Mouse (Mus musculus): Measurements from ENCODE around the gene Dcaf5. TPM values are rescaled to one million over a fixed set of nuclear protein-coding genes. Genes with fewer than 3 reads are reported as not detected.

Gene Dcaf5
- total RNA-seq, 1 experiment from 2014 or later: 30.3 TPM

DNA sequence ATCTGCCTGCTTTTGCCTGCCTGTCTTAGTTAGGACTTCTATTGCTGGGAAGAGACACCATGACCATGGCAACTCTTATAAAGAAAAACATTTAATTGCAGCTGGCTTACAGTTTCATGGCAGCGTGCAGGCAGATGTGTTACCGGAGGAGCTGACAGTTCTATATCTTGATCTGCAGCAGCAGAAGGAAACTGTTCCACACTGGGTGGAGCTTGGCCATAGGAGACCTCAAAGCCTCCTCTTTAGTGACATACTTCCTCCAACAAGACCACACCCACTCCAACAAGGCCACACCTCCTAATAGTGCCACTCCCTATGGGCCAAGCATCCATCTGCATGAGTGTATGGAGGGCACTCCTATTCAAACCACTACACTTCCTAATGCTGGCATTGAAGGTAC, 121.1 kb downstream of the Dcaf5 start:
- ATAC-seq (replicated peaks in 1 of 2; ENCODE audit: insufficient read depth in 1 of 2, low FRiP score in 2 of 2, low TSS enrichment in 1 of 2, low read depth in 1 of 2, poor library complexity in 2 of 2, severe bottlenecking in 2 of 2): no peak

DNA sequence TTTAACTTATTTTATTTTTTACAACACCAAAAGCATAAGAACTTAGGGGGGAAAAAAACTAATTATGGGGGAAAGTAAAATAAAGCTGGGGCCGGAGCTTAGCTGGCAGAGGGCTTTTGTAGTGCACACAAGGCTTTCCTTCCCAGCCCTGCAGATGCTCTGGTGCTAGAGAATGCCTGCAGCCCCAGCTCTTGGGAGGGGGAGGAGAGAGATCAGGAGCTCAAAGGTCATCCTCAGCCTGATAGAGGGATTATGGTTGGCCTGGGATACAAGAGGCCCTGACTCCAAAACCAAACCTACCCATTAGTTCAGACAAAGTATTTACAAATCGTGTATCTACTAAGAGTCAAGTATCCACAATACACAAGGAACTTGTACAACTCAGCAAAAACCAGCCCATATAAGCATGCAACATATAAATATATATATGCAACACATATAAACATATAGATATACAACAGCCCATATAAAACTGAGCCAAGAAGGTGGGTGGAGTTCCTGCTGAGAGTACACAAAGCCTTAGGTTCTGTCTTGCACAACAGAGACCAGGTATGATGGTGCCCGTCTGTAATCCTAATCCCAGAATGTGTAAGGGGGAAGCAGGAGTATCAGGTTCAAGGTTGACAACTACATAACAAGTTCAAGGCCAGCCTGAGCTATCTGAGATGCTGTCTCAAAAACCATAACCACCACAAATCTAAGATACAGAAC, 124.3 kb downstream of the Dcaf5 start:
- ATAC-seq (replicated peaks in 1 of 2; ENCODE audit: insufficient read depth in 1 of 2, low FRiP score in 2 of 2, low TSS enrichment in 1 of 2, low read depth in 1 of 2, poor library complexity in 2 of 2, severe bottlenecking in 2 of 2): no peak

DNA sequence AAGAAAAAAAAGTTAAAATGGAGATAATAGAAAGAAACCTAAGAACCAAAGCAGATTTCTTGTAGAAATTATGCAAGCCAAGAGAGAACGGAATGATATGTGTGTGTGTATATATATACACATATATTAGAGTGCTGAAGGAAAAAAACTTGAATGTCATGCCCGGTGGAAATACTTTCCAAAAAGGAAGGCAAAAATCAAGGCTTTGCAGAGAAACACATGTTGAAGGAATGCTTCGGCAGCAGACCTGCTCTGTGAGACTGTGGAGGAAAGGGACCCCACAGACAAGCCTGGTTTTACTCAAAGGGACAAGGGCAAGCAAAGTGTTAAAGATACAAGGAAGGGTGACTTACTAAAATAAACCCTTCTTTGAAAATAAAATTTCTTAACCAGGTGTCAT, 128.8 kb downstream of the Dcaf5 start:
- no peak for ATAC-seq (replicated peaks in 1 of 2; ENCODE audit: insufficient read depth in 1 of 2, low FRiP score in 2 of 2, low TSS enrichment in 1 of 2, low read depth in 1 of 2, poor library complexity in 2 of 2, severe bottlenecking in 2 of 2)

DNA sequence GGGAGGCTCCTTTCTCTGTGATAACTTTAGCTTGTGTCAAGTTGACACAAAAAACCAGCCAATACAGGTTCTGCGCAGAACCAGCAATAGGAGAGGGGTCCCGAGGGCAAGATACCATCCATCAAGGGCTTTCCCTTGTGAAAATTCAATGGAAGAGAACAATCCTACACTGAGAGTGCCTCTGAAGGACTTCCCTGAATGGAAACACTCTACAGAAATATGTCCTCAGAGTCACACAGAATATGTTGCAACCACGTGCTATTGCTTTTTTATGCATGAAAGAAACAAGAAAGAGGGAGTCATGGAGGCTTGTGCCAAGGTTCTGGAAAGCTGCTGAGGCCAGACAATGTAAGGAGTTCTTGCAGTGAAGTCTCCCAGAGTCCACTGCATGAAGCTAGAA, 131.9 kb downstream of the Dcaf5 start:
- ATAC-seq (replicated peaks in 1 of 2; ENCODE audit: insufficient read depth in 1 of 2, low FRiP score in 2 of 2, low TSS enrichment in 1 of 2, low read depth in 1 of 2, poor library complexity in 2 of 2, severe bottlenecking in 2 of 2): no peak

DNA sequence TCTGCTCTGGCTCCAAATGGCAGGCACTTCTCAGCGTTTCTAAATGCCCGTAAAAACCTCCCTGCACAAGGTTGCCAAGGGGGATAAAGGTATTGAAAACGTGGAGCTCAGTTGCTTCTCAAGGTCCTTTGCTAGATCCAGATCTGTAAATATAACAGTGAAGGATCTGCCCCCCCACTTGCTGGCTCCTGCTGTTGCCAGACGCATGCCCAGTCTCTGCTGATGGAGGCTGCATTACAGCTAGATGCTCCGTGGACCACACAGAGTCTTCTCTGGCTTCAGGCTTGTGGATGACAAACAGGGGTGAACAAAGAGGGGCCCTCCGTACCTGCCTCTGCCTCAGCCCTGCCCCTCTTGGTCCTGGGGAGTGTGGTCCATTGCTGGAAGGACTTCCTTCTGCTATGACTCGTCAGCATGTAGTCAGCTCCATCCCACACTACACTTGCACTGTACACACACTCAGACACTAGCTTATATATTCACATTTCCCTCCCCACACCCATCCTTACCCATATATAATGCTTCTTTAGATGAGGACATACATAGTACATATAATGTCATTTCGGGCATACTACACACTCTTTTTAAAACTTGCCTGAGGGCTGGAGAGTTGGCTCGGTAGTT, 135.5 kb downstream of the Dcaf5 start:
- ATAC-seq (replicated peaks in 1 of 2; ENCODE audit: insufficient read depth in 1 of 2, low FRiP score in 2 of 2, low TSS enrichment in 1 of 2, low read depth in 1 of 2, poor library complexity in 2 of 2, severe bottlenecking in 2 of 2): no peak

DNA sequence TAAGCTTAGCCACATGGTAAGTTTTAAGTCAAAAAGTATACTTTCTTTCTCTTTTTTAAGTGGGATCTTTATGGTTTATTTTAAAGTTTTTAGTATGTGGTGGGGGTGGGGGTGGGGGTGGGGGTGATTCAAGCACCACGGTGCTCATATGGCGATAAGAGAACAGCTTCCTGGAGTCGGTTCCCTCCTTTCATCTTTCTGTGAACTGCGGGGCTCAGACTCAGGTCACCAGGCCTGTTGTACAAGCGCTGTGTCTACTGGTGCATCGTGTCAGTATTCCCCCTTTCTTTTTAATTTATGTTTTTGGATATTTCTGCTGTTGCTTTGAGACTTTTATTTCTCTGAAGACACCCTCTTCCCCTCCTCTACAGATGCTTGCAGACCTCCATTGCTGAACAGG, 137.7 kb downstream of the Dcaf5 start:
- ATAC-seq (replicated peaks in 1 of 2; ENCODE audit: insufficient read depth in 1 of 2, low FRiP score in 2 of 2, low TSS enrichment in 1 of 2, low read depth in 1 of 2, poor library complexity in 2 of 2, severe bottlenecking in 2 of 2): no peak

DNA sequence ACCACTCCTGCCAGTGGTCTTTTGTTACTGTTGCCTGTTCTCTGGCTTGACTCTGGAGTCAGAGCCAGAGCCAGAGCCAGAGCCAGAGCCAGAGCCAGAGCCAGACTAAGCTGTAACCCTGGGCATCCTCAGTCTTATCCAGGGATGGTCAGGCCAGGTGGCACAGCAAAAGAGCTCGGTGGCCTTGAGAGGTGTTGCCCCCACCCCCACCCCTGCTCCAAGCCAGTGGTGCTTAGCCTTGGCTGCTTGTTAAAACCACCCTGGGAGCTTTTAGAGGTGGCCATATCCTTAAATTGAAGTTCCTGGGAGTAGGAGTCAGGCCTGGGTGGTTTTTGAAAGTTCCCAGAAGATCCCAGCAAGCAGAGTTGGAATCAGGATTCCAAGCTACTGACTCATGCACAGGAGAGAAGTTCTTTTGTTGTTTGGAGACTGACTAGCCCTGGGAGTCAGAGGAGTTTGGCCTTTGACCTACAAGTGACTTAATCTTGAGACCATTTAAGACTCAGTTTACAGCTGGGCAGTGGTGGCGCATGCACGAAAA, 144.4 kb downstream of the Dcaf5 start:
- ATAC-seq (replicated peaks in 1 of 2; ENCODE audit: insufficient read depth in 1 of 2, low FRiP score in 2 of 2, low TSS enrichment in 1 of 2, low read depth in 1 of 2, poor library complexity in 2 of 2, severe bottlenecking in 2 of 2): no peak

DNA sequence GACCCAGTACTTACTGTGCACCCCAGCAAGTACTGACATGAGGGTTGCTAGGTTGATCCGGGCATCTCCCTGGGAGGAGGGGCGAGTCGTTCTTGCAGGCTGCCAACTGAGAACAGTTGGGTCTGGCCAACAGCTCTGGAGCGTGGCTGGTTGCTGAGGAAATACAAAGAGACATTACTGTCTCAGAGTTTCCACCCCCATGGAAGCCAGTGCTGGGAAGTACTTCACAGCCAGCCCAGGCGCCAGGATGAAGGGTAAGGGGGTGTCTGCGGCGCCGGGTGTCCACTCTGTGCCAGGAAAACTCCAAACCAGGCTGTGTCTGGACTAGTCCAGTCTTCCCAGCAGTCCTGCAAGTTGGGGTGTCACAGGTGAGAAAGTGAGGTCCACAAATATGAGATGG, 145.4 kb downstream of the Dcaf5 start:
- ATAC-seq (replicated peaks in 1 of 2; ENCODE audit: insufficient read depth in 1 of 2, low FRiP score in 2 of 2, low TSS enrichment in 1 of 2, low read depth in 1 of 2, poor library complexity in 2 of 2, severe bottlenecking in 2 of 2): no peak

DNA sequence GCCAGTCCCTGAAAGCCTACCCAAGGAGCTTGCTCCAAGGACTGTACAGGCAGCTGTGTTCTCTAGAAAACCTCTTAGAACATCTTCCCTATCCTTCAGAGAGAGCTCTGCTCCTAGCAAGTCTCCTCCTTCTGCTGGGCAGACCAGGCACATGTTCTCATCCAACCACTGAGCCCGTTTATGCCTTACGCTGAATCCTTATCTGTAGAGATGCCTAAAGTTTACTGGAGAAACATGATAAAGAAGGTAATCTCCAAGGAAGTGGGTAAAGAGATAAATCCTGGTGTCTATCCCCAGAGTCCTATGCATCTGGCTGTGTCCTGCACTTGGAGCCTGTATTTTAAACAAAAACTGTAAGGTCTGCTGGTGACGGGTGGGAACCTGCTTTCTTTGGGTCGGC, 145.9 kb downstream of the Dcaf5 start:
- ATAC-seq (replicated peaks in 1 of 2; ENCODE audit: insufficient read depth in 1 of 2, low FRiP score in 2 of 2, low TSS enrichment in 1 of 2, low read depth in 1 of 2, poor library complexity in 2 of 2, severe bottlenecking in 2 of 2): no peak

DNA sequence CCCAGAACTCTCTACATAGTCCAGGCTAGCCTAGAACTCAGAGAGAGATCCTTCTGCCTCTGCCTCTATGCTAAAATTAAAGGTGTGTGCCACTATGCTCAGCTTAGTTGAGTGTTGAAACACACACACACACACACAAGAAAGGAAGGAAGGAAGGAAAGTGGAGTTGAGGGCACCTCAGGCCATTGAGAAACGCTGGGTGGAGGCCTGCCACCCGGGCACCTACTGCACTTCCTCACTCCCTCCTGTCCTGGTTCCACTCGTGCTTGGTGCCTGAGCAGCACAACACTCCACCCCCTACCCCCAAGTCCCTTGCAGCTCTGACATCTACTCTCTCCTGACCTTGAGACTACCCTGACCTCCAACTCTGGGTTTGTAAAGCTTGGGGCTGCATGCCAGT, 146.7 kb downstream of the Dcaf5 start:
- peak in 1 of 2 experiments; percentile 51; a peak in 1 of 4 replicates for ATAC-seq (replicated peaks in 1 of 2; ENCODE audit: insufficient read depth in 1 of 2, low FRiP score in 2 of 2, low TSS enrichment in 1 of 2, low read depth in 1 of 2, poor library complexity in 2 of 2, severe bottlenecking in 2 of 2)

DNA sequence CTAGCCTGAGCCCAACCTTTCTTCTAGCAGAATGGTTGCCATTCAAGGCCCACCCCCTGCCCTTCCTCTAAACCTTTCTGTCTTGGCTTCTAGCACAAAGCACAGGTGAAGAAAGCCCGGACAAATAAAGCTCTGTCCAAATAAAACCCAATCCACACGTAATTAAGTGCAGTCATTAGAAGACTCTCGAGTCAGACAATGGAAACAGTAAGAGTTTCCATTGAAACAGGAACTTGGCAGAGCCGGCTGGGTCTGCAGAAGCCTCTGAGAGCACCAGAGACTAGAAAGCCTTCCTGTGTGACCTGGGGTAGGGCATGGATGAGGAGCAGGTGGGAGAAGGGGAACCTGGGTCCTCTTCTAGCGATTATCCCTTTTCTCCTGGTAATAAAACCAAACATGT, 150.5 kb downstream of the Dcaf5 start:
- 0 out of 4 replicates have a peak, but pooled peaks of 1 of the 2 experiments have one; percentile 17 for ATAC-seq (replicated peaks in 1 of 2; ENCODE audit: insufficient read depth in 1 of 2, low FRiP score in 2 of 2, low TSS enrichment in 1 of 2, low read depth in 1 of 2, poor library complexity in 2 of 2, severe bottlenecking in 2 of 2)

Other genes with a start within 250 kb of the Dcaf5 start
- 19.7 and 33.1 TPM in 2 replicates for gene Actn1, start 176.2 kb downstream of the Dcaf5 start, total RNA-seq (2017)
- gene Exd2, start 26.5 kb upstream of the Dcaf5 start, total RNA-seq (2017): 21.8 and 37.0 TPM in 2 replicates
- not detected in 2 replicates for gene Galnt16, start 81.7 kb upstream of the Dcaf5 start, total RNA-seq (2017)
- gene Slc39a9, start 207.3 kb upstream of the Dcaf5 start, total RNA-seq (2017): 10.3 and 12.6 TPM in 2 replicates
- gene Erh, start 207.7 kb upstream of the Dcaf5 start, total RNA-seq (2017): 80.4 and 95.2 TPM in 2 replicates

Data from hematopoietic stem cell, adult 5-6 weeks (primary cell).